Mouse (Mus musculus): ENCODE measurements at regions not wholly inside any gene's neighbourhood (a gene's known extent, or its start where the extent isn't known, plus 50 kb on each side); places are given as distances from the start of the nearest gene placed in this dataset.

DNA sequence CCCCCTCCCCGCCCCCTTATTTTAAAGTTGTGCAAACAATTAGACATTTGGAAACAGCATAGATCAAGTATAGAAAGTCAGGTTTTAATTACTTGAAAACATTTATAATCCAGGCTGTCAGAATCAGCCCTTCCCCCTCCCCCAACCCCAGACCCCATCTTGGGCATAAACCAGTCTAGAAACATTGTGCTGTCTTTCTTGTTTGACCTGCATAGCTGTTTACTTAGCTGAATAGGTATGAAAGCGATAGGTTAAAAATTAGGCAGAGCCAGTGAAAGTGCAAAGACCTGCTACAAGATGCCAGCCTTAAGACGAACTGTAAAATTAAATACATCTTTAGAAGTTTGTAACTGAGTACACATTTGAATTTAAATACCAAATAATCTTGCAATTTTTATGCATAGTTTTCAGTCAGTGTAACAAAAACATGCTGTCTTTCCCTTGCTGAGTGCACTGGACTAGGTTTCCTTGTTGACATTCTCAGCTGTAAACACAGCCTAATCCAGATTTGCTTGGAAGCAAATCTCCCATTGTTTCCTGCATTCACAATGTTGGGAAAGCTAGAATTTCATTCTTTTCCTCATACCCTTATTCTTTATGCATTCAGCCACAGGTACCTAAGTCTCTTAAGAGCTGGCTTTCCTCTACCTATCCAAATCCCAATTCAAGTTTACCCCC lies 234.2 kb upstream of the Tbx18 start:
- no peak for DNase-seq

DNA sequence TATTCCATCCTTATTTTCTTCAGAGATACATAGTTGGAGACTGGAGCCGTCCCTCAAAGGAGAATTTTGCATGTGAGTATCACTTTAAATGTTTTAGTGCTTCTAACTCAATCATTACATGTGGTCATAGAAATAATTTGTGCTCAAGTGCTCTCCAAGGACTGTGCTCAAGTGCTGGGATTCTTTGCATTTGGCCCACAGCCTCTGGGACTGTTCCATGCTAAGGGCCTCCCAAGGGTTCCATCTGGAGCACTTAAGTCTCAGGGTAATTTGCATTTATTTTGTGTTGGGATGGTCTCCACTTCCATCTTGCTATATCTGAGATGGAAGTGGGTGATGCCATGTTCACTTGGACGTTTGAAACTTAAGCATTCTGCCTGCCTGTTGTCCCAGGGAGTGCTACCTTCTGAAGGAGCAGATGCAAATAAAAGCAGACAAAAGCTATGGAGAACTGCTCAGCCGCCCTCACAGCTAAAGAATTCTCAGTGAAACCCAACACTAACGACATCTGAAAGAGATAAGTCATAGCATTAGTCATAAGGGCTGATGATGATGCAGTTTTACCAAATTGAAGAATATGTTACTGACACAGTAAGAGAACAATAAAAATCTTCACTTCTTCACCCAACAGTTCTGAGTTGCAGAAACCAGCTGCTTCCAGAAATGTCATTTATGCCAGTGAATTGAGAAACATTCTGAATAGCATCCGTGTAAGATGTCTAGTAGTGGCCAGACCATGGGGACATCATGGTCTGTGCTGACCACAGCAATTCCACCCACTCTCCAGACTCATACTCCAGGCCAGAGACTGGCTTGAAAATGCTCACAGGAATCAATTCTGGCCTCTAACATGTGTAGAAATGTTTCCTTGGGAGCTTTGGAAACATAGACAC lies 237.4 kb upstream of the Tbx18 start:
- no peak for DNase-seq

DNA sequence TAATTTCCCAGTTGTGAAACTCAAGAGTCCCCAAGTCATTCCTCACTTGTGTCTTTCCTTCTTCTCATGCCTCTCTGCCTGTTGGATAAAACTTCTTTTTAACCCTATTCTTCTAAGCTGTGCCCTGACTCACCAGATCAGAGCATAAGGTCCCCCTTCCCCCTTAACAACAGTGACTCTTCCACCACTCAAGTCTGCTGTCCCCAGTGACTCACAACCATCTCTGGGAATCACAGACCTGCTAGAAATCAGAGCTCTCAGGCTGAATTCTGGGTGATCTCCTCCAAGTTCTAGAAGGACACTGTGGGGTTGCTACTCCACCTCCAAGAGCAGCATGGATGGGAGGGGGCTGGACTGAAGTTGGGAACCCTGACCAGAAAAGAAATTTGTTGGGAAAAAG lies 239.5 kb upstream of the Tbx18 start:
- DNase-seq: no peak

DNA sequence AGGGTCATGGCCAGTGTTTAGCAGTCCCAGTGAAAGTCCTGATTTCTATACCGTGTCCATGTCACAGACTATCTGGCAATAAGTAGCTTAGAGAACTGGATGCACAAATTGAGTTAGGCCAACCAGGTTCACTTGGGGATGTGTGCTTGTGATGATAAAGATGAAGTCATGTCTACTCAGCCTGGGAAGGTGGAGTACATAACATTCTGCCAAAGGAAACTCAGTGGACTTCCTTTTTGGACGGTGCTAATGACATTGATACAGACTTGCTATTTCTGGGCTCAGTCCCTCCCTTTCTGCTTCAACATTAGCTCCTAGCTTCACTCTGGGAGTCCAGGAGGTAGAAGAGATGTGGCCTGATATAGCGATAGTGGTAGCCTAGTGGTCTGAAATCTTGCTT lies 240.7 kb upstream of the Tbx18 start:
- no peak for DNase-seq

DNA sequence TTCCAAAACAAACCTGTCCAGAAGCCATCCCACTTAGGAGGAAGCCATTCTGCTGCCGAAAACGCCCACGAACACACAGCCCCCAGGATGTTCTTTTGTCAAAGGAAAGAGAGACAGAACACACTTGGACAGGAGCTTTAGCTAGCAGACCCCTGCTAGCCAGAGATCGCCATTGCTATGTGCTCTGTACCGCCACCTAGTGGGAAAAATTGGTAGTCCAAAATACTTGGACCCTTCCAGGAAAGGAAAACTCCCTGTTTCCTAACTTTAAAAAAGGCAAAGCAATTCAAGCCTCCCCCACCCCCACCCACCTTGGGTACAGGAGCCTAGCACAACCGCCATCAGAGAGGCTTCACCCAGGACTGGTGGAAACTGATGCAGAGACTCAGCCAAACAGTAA lies 242.5 kb upstream of the Tbx18 start:
- no peak for DNase-seq

DNA sequence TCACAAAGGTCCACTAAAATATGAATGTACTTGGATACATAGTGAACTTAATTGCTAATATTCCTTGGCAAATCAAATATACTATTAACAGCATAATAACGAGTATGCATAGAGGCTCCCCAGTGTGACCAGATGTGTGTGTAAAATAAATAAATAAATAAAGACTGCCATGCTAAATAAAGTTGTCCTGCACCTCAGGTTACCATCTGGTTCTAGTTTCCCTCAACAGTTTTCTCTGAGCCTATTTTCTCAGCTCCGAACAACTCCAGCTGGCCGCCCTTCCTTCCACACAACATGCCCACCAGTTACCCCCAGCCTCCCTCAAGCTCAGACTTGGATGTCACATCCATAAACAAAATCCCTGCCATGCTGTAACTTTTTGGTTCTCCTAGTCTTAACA lies 253.8 kb upstream of the Tbx18 start:
- no peak for DNase-seq

DNA sequence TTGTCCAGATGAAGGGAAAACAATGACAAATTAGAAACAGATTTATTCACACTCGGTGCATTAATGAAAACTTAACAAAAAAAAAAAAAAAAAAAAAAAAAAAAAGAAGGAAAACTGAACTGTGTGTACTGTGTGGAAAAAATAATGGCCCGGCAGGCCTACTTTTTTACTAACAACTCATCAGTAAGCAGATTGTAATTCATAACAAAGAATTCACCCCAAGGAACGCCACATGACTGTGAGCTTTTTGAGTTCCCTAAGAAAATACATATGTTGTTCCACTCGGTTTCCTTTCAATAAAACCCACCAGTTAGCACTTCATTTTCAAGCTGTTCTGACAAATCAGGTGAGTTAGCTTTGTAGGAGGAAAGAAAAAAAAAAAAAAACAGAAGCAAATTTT lies 254.4 kb upstream of the Tbx18 start:
- no peak for DNase-seq

DNA sequence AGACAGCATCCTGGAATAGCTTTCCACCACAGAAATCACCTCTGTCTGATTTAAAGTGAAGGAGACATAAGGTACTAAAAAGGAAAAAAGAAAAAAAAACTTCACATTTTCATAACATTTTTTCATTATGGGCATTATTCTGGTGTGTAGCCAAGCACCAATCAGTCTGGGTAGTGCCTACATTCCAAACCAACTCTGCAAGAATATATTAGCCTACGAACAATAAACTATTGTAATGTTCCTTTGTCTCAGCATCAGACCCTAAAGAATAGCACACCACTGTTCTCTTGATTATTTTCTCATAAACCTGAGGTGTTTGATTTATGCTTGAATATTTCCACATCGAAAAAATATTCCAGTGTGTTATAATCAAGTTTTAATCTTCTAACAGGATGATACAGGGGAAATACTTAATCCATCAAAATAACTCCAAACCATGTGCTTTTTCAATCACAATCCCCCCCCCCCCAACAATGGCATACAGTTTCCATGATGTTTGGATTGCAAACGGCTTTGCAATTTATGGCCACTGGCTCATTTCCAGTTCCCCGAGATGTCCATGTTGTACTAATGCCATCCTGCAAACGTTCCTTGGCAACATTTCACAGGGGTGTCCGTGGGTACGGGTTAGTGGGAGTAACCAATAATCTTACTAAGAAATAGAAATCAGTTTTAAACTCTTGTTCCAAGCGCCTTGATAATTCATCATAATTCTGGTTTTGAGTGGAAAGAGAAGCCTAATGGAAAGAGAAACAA lies 275.1 kb upstream of the Tbx18 start:
- DNase-seq: no peak

DNA sequence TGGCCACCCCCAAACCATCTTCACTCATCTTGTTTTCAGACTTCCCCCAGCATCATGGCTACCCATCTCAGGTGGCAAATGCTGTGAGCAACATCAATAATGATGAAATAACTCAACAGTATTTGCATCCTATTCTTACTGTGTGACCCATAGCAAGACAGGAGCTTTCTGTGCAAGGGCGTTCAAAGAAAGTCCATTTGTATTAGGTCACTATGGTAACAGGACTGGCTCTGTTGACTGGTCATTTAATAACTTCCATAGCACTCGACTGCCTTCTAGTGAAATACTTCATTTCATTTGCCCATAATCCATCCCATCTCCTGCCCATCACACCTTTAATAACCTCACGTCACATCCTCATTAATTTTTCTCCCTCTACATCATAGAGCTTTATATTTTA lies 292.7 kb upstream of the Tbx18 start:
- no peak for DNase-seq

DNA sequence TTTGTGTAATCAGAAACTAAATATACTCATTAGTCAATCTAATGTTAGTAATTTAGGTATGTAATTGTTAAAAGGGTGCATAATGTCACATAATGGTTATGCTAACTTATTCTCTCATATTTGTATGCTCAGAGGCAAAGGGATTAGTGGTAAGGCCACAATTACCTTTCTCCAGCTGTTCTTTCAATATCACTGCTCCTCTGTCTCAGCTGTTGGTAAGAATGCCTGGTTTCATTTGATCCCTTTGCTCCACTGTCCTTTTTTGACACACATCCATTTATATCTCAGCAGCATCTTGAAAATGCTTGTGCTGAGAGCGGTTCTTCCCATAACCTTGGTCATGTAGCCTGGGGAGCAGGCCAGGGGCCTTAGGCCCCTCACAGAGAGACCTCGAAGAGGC lies 294.9 kb upstream of the Tbx18 start:
- DNase-seq: no peak

DNA sequence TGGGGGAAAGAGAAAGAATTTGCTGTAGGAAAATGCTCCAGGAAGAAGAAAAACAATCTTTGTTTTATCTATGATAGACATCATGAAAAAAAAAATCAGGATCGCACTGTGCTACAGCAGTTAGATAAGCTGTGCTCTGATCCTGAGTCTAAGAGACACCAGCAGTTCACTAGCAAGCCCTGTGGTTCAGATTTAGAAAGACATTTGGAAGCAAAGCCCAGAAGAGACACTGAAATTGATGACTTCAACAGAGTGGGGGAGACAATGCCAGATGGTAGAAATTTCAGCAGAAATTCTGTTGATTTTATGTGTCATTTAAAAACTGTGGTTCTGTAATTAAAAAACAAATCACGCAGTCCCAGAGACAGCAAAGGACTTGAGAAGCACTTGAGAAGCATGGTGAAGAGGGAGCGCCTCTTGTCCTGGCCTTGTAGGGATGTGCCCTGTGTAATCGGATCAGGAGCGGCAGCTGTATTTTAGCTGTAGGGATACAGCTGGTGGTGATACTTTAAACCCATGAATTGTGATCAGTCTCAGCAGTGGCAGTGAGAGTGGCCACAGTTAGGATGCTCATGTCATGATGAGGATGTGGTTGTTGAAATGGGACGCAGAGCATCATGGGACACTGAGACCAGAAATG lies 296.4 kb upstream of the Nt5e start:
- DNase-seq: no peak

DNA sequence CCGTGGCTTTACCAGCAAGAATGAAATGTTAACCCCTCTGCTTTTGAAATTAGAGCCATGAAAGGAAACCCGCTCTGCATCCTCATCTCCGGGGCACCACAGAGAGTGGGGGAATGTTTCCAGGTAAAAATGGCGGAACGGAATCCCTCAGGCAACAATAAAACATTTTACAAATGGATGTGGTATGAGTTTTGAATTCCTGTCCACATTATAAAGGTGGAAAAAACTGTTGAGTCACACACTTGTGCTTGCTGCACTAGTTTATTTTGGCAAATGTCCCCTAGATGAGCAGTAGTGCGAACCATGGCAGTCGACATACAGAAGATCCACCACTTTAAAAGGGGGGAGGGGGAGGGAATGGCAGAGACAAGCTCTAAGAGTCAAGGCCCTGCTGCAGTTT lies 289.4 kb upstream of the Nt5e start:
- no peak for DNase-seq

DNA sequence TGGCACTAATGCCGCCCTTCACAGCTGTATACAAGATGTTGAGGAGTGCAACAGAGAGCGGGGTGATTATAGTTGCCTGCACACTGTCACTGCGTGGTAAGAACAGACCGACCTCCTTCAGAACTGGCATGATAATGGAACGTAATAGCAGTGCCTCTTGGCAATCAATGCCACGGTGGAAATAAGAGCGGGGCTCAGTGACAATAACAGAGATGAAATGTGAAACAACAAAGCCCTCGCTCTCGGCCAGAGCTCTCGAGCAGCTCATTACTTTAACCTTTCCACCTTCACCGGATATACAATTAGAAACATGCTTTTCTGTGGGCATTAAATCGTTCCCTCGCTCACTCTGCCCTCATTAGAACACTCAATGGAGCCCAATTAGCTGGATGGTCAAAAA lies 277.7 kb upstream of the Nt5e start:
- no peak for DNase-seq

DNA sequence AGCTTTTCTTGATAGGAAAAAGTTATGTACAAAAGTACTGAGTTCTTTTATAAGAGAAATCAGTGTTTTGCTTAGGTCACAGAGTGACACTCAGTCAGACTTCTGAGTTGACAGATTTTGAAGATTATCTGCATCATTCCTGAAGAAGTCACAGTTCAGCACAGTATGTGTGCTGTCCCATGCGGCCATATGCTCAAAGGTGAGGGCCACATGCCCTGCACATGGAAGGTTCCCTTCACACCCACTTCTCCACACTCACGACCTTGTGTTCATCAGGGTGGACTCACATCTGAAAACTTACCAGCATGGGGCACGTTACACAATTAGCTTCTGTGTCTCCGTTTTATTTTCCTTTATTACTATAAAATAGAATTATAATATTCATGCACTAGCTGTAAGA lies 277.2 kb upstream of the Nt5e start:
- DNase-seq: no peak

DNA sequence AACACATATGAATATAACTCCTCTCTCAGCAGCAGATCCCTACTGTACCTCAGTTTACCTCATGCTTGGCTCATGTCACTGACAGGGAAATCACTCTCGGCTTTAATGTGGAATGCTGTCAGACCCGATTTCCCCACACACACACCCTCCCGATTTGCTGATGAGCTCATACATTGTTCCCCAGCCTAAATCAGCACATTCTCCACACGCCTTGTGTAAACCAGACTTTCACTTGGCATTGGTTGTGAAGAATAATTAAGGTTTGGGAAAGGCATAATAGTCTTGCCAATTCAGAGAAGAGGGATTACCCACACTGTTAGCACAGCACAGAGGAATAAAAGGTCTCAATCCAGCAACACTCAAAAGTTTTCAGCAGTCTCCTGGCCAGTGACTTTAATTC lies 268.4 kb upstream of the Nt5e start:
- DNase-seq: no peak

DNA sequence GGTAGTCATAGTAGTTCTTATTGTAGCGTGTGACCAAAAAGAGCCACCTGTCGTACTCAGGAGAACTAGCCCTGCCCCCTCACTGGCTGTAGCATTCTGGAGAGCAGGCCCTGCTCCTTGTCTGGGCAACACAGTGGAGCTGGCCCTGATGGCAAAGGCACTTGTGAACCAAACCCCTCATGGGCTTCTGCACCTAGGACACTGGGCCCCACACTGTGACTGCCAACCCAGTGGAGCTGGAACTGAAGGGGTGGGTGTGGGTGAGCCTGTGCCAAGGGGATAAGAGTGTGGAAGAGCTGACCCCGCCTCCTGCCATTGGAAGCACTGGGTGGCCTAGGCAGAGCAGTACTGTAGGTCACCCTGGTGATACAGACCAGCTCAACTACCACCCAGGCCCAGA lies 268.0 kb upstream of the Nt5e start:
- no peak for DNase-seq

DNA sequence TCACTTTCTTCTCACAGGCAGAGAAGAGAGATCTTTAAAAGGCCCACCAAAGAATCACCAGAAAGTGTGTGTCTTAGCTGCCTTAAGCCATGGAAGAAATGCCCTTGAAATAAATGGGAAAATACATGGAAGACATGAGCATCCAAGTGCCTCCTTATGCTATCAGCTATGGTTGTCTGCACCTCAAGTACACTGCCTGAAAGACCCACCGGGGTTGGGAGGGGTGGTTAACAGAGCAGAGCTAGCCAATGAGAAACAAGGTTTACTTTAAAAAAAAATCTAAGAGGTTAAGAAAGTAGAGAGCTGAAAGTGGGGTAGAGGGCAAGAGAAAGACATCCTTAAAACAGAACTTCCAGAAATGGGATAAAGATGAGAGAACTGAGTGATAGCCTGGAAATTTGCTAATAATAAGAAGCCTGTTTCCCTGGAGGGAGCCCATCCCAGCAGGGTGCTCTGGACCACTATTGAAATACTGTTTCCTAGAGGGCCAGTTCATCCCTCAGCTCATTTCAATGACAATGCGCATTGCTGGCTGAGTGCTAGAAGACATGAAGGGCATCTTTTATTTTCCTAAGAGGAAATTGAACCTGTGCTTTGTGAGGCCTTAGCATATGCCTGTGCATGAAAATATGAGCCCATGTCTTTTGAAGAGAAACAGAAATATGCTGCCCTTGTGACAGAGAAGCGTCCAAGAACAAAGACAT lies 262.9 kb upstream of the Nt5e start:
- DNase-seq: no peak

DNA sequence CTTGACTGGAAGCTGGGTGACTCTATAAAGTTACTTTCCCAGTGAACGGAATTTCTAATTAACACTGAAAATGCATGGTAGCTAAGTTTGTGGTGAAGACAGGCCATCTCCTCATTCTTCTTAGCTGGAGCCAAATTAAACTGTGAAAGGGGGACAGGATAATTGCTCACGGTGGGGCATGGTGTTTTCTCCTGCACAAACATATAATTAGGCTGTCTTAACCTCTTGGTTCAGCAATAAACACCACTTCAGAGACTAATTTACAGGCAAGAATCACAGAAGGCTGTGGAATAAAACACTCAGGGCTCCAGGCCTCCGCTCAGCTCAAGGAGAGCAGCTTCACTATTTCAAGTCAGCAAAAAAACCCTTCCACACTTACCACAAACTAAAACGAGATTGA lies 261.9 kb upstream of the Nt5e start:
- no peak for DNase-seq

DNA sequence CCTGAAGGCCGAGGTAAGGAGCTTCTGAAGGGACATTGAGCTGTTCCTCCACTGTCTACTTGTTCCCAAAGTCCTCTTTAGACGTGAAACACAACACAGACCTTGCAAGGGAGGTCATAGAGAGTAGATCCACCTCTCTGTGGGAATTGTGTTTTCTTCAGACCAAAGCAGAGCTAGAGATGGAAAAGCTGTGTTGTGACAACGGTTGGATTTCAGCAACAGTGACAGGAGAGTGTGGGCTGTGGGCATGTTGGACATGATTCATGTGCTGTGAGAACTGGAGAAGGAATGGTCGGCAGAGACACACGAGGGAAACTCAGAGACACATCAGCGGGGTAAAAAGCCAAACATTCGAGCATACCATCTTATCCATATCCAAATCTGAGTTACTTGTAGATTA lies 261.2 kb upstream of the Nt5e start:
- DNase-seq: no peak

DNA sequence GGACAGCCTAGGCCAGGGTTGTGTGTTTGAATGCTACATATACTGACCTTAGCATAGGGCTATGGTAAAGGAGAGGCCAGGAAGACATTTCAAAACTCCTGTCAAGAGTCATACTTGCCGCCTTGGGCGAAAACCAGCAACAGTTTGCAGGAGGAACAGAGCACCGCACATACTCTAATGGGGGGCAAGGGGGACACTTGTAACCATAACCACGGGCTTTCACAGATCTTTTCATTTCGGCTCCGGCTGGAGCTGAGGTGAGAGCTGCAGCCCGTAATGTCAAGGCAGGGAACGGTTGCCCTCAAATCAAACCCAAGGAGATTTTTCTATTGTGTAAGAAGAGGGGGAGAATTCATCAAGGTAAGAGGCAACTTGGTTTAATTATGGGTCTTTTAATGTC lies 258.7 kb upstream of the Nt5e start:
- no peak for DNase-seq

DNA sequence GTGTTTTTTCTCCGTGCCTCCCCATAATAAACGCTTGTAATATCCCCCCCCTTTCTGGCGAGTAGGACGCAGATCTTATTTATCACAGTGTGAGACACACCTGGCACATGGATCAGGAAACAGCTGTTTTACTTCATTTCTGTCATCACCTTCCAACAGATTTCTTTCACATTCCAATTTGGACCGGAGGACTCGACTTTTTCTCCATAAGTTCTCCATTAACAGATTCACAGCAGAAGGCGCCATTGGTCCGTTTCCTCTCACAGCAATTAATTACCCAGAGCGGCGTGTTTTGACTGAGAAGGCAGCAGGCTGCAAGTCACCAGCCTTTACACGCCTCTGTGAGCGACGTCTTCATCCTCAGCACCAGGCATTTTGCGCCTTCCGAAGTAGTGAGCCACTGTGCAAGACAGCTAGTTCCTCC lies 258.1 kb upstream of the Nt5e start:
- no peak for DNase-seq

DNA sequence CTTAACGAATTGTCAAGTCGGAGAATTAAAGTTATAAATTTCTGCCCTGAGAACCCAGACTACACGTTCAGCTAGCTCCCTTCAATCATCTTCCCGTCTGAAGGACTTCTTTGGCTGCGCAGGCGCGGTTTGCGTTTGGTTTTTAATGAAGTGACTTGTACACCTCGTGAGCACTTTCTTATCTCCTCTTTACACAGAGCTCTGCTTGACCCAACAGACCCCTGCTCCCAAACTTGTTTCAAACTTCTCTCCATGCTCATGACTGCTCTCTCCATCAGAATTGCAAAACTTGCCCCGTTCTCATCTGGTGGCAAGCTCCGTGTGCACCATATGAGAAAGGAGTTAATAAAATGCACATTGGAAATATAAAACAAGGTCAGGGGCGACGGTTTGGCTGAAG lies 257.2 kb upstream of the Nt5e start:
- DNase-seq: no peak

DNA sequence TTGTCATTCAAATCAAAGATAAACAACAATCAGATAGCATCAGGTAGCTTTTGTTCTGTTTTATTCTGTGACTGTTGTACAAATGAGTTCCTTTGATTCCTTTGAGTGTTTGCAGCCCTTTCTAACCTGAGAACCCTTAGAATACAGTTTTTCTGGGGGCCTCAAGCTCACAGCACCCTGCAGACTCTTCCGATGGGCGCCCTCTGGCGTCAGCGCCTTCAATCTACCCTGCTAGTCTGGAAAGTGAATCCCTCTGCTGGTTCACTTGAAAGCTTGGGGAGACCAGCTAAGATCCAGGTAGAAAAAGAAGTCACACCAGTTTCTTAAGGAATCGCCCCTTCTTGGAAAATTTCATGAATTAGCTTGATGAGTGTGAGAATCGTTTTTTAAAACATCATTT lies 253.8 kb upstream of the Nt5e start:
- no peak for DNase-seq

Measured in cerebellum, adult 11-12 months (tissue).